Mouse (Mus musculus) midbrain, embryonic 11.5 days (tissue): ENCODE results near the gene Mfsd2a. TPM values are rescaled to one million over a fixed set of nuclear protein-coding genes. Genes with fewer than 3 reads are reported as not detected.

Experiments
- ATAC-seq: fragments of 200-750 bp; cut with Nextera tagmentation; 2 replicates; pipeline ENCODE4 v1.8.0; 2017; ENCODE audit warnings: moderate TSS enrichment, moderate library complexity; ENCODE audit not compliant: low FRiP score
- DNase-seq: peaks from one replicate; pipeline ENCODE4 v3.0.0; 2015; ENCODE audit warnings: low spot score; ENCODE audit errors: missing footprints
- H3K27ac ChIP-seq: fragments of 300-500 bp; sonication (generic); 2 replicates; pipeline ENCODE4 v1.5.1; 2014; ENCODE audit warnings: low read depth, low read length
- H3K27me3 ChIP-seq: fragments of 300-500 bp; sonication (generic); 2 replicates; pipeline ENCODE4 v1.6.1; 2014; ENCODE audit warnings: mild to moderate bottlenecking, low read length, moderate library complexity, mixed read lengths; ENCODE audit not compliant: control insufficient read depth, insufficient read depth
- H3K36me3 ChIP-seq: fragments of 300-500 bp; sonication (generic); 2 replicates; pipeline ENCODE4 v1.6.1; 2014; ENCODE audit warnings: mild to moderate bottlenecking, low read length, moderate library complexity, mixed read lengths; ENCODE audit not compliant: control insufficient read depth, insufficient read depth
- H3K4me1 ChIP-seq: fragments of 300-500 bp; sonication (generic); 2 replicates; pipeline ENCODE4 v1.6.1; 2014; ENCODE audit warnings: low read length; ENCODE audit not compliant: control insufficient read depth, insufficient read depth
- H3K4me2 ChIP-seq: fragments of 300-500 bp; sonication (generic); 2 replicates; pipeline ENCODE4 v1.6.1; 2014; ENCODE audit warnings: mild to moderate bottlenecking, moderate library complexity
- H3K4me3 ChIP-seq: fragments of 300-500 bp; sonication (generic); 2 replicates; pipeline ENCODE4 v1.5.1; 2014; ENCODE audit warnings: low read depth, low read length
- H3K9ac ChIP-seq: fragments of 300-500 bp; sonication (generic); 2 replicates; pipeline ENCODE4 v1.6.1; 2014; ENCODE audit warnings: low read length
- H3K9me3 ChIP-seq: fragments of 300-500 bp; sonication (generic); 2 replicates; pipeline ENCODE4 v1.6.1; 2016; ENCODE audit warnings: low read length; ENCODE audit not compliant: control insufficient read depth
- WGBS: fragments of 180-500 bp; shearing (Covaris S2); extraction: QIAGEN DNeasy Blood & Tissue Kit; methylation state at CpG from one replicate; pipeline ENCODE4 v1.1.7; 2014; 5-methylcytosine and 5-hydroxymethylcytosine counted together
- polyA plus RNA-seq: library from polyadenylated mRNA; unstranded; fragments of >200 nt; fragmentation: Nextera tagmentation; extraction: Ambion mirVana; gene quantifications from 2 replicates; pipeline ENCODE4 v1.2.1, GENCODE M21; 2014

Mfsd2a gene
- 22.8 and 27.2 TPM in 2 replicates for polyA plus RNA-seq

GRCm38 (mm10) chr4:122961100-122961567 is at the start of gene Mfsd2a:
TSS of gene Mfsd2a (minus strand) at chr4:122961188.
- peak within 1 kb of the TSS; percentile 9; the same call in 1 of the 2 replicates for H3K27ac ChIP-seq
- H3K9me3 ChIP-seq, result no peaks in the 10 kb centered on the region
- H3K4me2 ChIP-seq, result peak within 1 kb of the TSS; percentile 96
- ATAC-seq (peak; percentile 80), DNase-seq (no peak)
- 0 out of 2 replicates have a peak, but pooled peaks cover 2% of the 10 kb centered on the region for H3K36me3 ChIP-seq
- H3K27me3 ChIP-seq, result no peaks in the 10 kb centered on the region; the same call in 1 of the 2 replicates
- peak within 1 kb of the TSS; percentile 82 for H3K9ac ChIP-seq
- H3K4me3 ChIP-seq, result peak within 1 kb of the TSS; percentile 71
- peaks cover 18% of the 10 kb centered on the region for H3K4me1 ChIP-seq
- under 1% methylated on average over 27 of the region's 27 CpGs for WGBS

GRCm38 (mm10) chr4:123005054-123005966 is 44.3 kb upstream of the Mfsd2a start:
- Histone ChIP-seq H3K9me3 (no peaks in the 10 kb centered on the region), H3K9ac (no peak overlapping the region), H3K27ac (peak overlapping the region; percentile 40; the same call in 1 of the 2 replicates), H3K27me3 (no peaks in the 10 kb centered on the region), H3K4me2 (no peak overlapping the region), H3K4me3 (no peak overlapping the region), H3K36me3 (peaks cover 7% of the 10 kb centered on the region), H3K4me1 (peaks cover 32% of the 10 kb centered on the region)
- peak; percentile 89 for DNase-seq
- no peak for ATAC-seq
- 29% methylated on average over 15 of the region's 15 CpGs for WGBS

GRCm38 (mm10) chr4:123000617-123001342 is 39.8 kb upstream of the Mfsd2a start:
- Histone ChIP-seq H3K4me3 (no peak overlapping the region), H3K36me3 (peaks cover 7% of the 10 kb centered on the region), H3K4me1 (peaks cover 42% of the 10 kb centered on the region), H3K27me3 (no peaks in the 10 kb centered on the region), H3K9ac (peak overlapping the region; percentile 74), H3K4me2 (peak overlapping the region; percentile 84), H3K9me3 (no peaks in the 10 kb centered on the region), H3K27ac (peak overlapping the region; percentile 94)
- 26% methylated on average over 17 of the region's 17 CpGs for WGBS
- ATAC-seq (no peak), DNase-seq (peak; percentile 92)

- WGBS, result 33% methylated on average over 14 of the region's 14 CpGs
- Histone ChIP-seq H3K4me3 (peak overlapping the region; percentile 93), H3K4me2 (peak overlapping the region; percentile 84), H3K36me3 (peaks cover 7% of the 10 kb centered on the region), H3K27me3 (no peaks in the 10 kb centered on the region), H3K4me1 (peaks cover 38% of the 10 kb centered on the region), H3K9me3 (no peaks in the 10 kb centered on the region), H3K9ac (peak overlapping the region; percentile 74), H3K27ac (peak overlapping the region; percentile 94)
- DNase-seq (peak; percentile 92), ATAC-seq (no peak)
Observed at GRCm38 (mm10) chr4:123000130-123000529, 39.1 kb upstream of the Mfsd2a start.

GRCm38 (mm10) chr4:122999263-122999691 is 38.3 kb upstream of the Mfsd2a start:
- peak; percentile 67 for ATAC-seq
- no peaks in the 10 kb centered on the region for H3K9me3 ChIP-seq
- H3K4me1 ChIP-seq, result peaks cover 32% of the 10 kb centered on the region
- H3K27ac ChIP-seq, result peak overlapping the region; percentile 94
- peak overlapping the region; percentile 84 for H3K4me2 ChIP-seq
- DNase-seq, result peak; percentile 96
- H3K27me3 ChIP-seq, result no peaks in the 10 kb centered on the region
- WGBS, result 3% methylated on average over 4 of the region's 4 CpGs
- H3K4me3 ChIP-seq, result peak overlapping the region; percentile 93
- peak overlapping the region; percentile 74 for H3K9ac ChIP-seq
- peaks cover 7% of the 10 kb centered on the region for H3K36me3 ChIP-seq

- no peaks in the 10 kb centered on the region for H3K9me3 ChIP-seq
- H3K27me3 ChIP-seq, result no peaks in the 10 kb centered on the region
Observed at GRCm38 (mm10) chr4:122998537-122999262, 37.7 kb upstream of the Mfsd2a start.

GRCm38 (mm10) chr4:122996618-122997381 is 35.8 kb upstream of the Mfsd2a start:
- under 1% methylated on average over 47 of the region's 47 CpGs for WGBS

More at GRCm38 (mm10) chr4:122998537-122999262, 37.7 kb upstream of the Mfsd2a start:
- Histone ChIP-seq H3K4me1 (peaks cover 32% of the 10 kb centered on the region), H3K4me3 (peak overlapping the region; percentile 93), H3K9ac (peak overlapping the region; percentile 99), H3K36me3 (peaks cover 7% of the 10 kb centered on the region), H3K4me2 (peak overlapping the region; percentile 84), H3K27ac (peak overlapping the region; percentile 96)
- DNase-seq (peak; percentile 98), ATAC-seq (peak; percentile 79)
- 3% methylated on average over 12 of the region's 12 CpGs for WGBS

GRCm38 (mm10) chr4:122996221-122996617 is 35.2 kb upstream of the Mfsd2a start:
- H3K9ac ChIP-seq, result peak overlapping the region; percentile 99
- H3K27me3 ChIP-seq, result no peaks in the 10 kb centered on the region
- peak overlapping the region; percentile 96 for H3K27ac ChIP-seq
- under 1% methylated on average over 32 of the region's 32 CpGs for WGBS
- ATAC-seq (no peak), DNase-seq (no peak)
- peak overlapping the region; percentile 84 for H3K4me2 ChIP-seq
- peak overlapping the region; percentile 93 for H3K4me3 ChIP-seq
- peaks cover 19% of the 10 kb centered on the region for H3K4me1 ChIP-seq
- H3K9me3 ChIP-seq, result no peaks in the 10 kb centered on the region
- peaks cover 2% of the 10 kb centered on the region for H3K36me3 ChIP-seq

More at GRCm38 (mm10) chr4:122996618-122997381, 35.8 kb upstream of the Mfsd2a start:
- peak overlapping the region; percentile 96 for H3K27ac ChIP-seq
- ATAC-seq, result peak; percentile 12
- H3K9ac ChIP-seq, result peak overlapping the region; percentile 99
- peaks cover 4% of the 10 kb centered on the region for H3K36me3 ChIP-seq
- H3K4me3 ChIP-seq, result peak overlapping the region; percentile 93
- H3K9me3 ChIP-seq, result no peaks in the 10 kb centered on the region
- no peaks in the 10 kb centered on the region for H3K27me3 ChIP-seq
- peak; percentile 97 for DNase-seq
- peaks cover 25% of the 10 kb centered on the region for H3K4me1 ChIP-seq
- peak overlapping the region; percentile 84 for H3K4me2 ChIP-seq
